Mouse (Mus musculus) liver, postnatal 0 days (tissue): ENCODE measurements at regions not wholly inside any gene's neighbourhood (a gene's known extent, or its start where the extent isn't known, plus 50 kb on each side); places are given as distances from the start of the nearest gene placed in this dataset.

Experiments
- CTCF ChIP-seq: sonication (generic); IDR thresholded peaks from 2 replicates; pipeline ENCODE4 v1.5.1; 2016; ENCODE audit warnings: antibody characterized with exemption, low read depth
- EP300 ChIP-seq: IDR thresholded peaks from 2 replicates; pipeline ENCODE4 v1.6.1; 2016; ENCODE audit warnings: antibody characterized with exemption, low read depth, mild to moderate bottlenecking

DNA sequence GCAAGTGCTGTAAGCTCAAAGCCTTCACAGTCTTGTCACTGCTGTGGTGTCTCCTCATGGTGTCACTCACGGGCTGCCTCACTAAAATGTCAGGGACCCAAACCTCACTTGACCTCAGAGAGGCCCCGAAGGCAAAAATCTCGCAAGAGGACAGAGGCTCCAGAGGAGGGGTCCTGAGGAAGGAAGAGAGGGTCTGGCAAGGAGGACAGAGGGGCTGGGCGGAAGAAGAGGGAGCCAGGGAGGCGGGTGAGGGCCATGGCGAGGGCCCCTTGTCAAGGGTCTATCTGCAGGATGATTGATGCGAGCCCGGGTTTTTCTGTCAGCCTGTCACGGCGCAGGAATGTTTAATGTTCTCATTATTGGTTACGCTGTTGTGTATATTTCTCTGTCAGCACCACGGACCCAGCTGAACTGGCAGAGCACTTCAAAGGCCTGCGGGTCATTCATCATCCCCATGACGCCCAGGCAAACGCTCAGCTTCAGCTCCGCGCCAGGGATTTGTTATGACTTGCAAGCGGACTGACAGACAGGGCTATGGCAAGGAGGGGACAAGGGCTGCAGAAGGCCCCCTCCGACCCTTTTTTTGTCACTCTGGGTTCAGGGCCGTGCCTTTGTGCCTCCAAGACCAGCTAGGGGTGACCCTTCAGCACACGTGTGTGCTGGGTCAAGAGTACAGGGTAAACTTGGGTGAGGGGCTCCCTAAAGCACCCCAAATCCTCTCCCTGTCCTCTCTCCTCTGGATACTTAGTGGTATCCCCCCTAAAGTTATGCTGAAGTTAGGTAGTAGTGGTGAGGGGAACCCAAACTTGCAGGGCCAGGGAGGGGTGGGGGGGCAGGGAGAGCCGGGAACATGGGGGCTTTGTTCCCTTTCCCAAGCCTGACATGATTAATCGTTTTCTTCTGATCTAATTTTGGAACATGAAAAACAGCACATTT lies 55.1 kb upstream of the Comtd1 start:
- peak; percentile 27 for TF ChIP-seq CTCF
- no peak for TF ChIP-seq EP300
